Mouse (Mus musculus) midbrain, embryonic 16.5 days (tissue): ENCODE measurements at regions not wholly inside any gene's neighbourhood (a gene's known extent, or its start where the extent isn't known, plus 50 kb on each side); places are given as distances from the start of the nearest gene placed in this dataset.

Experiments used
- ATAC-seq: fragments of 200-750 bp; cut with Nextera tagmentation; 2 replicates; pipeline ENCODE4 v1.8.0; 2017; ENCODE audit warnings: moderate TSS enrichment
- H3K27ac ChIP-seq: fragments of 300-500 bp; sonication (generic); 2 replicates; pipeline ENCODE4 v1.5.1; 2014; ENCODE audit warnings: mild to moderate bottlenecking, low read length, mixed read lengths
- H3K27me3 ChIP-seq: fragments of 300-500 bp; sonication (generic); 2 replicates; pipeline ENCODE4 v1.6.1; 2014; ENCODE audit warnings: low read depth, low read length, mixed read lengths; ENCODE audit not compliant: control insufficient read depth, insufficient read depth
- H3K36me3 ChIP-seq: fragments of 300-500 bp; sonication (generic); 2 replicates; pipeline ENCODE4 v1.6.1; 2014; ENCODE audit warnings: mild to moderate bottlenecking, low read length, moderate library complexity, mixed read lengths; ENCODE audit not compliant: control insufficient read depth, insufficient read depth
- H3K4me1 ChIP-seq: fragments of 300-500 bp; sonication (generic); 2 replicates; pipeline ENCODE4 v1.6.1; 2014; ENCODE audit warnings: mild to moderate bottlenecking, low read length, mixed read lengths; ENCODE audit not compliant: control insufficient read depth, insufficient read depth
- H3K4me2 ChIP-seq: fragments of 300-500 bp; sonication (generic); 2 replicates; pipeline ENCODE4 v1.6.1; 2014; ENCODE audit warnings: mild to moderate bottlenecking, low read length, mixed read lengths
- H3K4me3 ChIP-seq: fragments of 300-500 bp; sonication (generic); 2 replicates; pipeline ENCODE4 v1.5.1; 2014; ENCODE audit warnings: low read depth, mild to moderate bottlenecking, low read length, moderate library complexity, mixed read lengths
- H3K9ac ChIP-seq: fragments of 300-500 bp; sonication (generic); 2 replicates; pipeline ENCODE4 v1.6.1; 2014; ENCODE audit warnings: low read depth, low read length, mixed read lengths
- H3K9me3 ChIP-seq: fragments of 300-500 bp; sonication (generic); replicated peaks from 2 replicates; pipeline ENCODE4 v1.6.1; 2014; ENCODE audit warnings: mild to moderate bottlenecking, low read length, mixed read lengths; ENCODE audit not compliant: control insufficient read depth, poor library complexity, severe bottlenecking
- WGBS: fragments of 180-500 bp; shearing (Covaris S2); extraction: QIAGEN DNeasy Blood & Tissue Kit; methylation state at CpG from one replicate; pipeline ENCODE4 v1.1.7; 2014; 5-methylcytosine and 5-hydroxymethylcytosine counted together

- no peaks in the 10 kb centered on the region for H3K36me3 ChIP-seq
- H3K27me3 ChIP-seq = no peaks in the 10 kb centered on the region
- no peak overlapping the region for H3K4me2 ChIP-seq
- no peak overlapping the region for H3K27ac ChIP-seq
- no peak overlapping the region for H3K9ac ChIP-seq
- ATAC-seq = no peak
- H3K4me1 ChIP-seq = no peaks in the 10 kb centered on the region
- 66% methylated on average over 3 of the region's 3 CpGs for WGBS
- H3K9me3 ChIP-seq = no peaks in the 10 kb centered on the region
- H3K4me3 ChIP-seq = no peak overlapping the region
Observed at GRCm38 (mm10) chr2:159334711-159335110, 540.1 kb downstream of the Dhx35 start.

- Histone ChIP-seq H3K27me3 (no peaks in the 10 kb centered on the region), H3K4me2 (no peak overlapping the region), H3K9me3 (no peaks in the 10 kb centered on the region), H3K27ac (no peak overlapping the region), H3K4me3 (no peak overlapping the region), H3K9ac (no peak overlapping the region), H3K36me3 (no peaks in the 10 kb centered on the region), H3K4me1 (no peaks in the 10 kb centered on the region)
- no peak for ATAC-seq
- WGBS = 75% methylated on average over 2 of the region's 2 CpGs
Observed at GRCm38 (mm10) chr2:159336646-159337045, 542.0 kb downstream of the Dhx35 start.

- Histone ChIP-seq H3K27ac (no peak overlapping the region), H3K9ac (no peak overlapping the region), H3K27me3 (no peaks in the 10 kb centered on the region), H3K36me3 (no peaks in the 10 kb centered on the region), H3K4me3 (no peak overlapping the region), H3K4me1 (no peaks in the 10 kb centered on the region), H3K4me2 (no peak overlapping the region), H3K9me3 (no peaks in the 10 kb centered on the region)
- no peak for ATAC-seq
- 78% methylated on average over 5 of the region's 5 CpGs for WGBS
Observed at GRCm38 (mm10) chr2:159343624-159344560, 549.3 kb downstream of the Dhx35 start.

- H3K27me3 ChIP-seq = no peaks in the 10 kb centered on the region
- ATAC-seq = no peak
- no peak overlapping the region for H3K4me2 ChIP-seq
- no peak overlapping the region for H3K9ac ChIP-seq
- H3K27ac ChIP-seq = no peak overlapping the region
- H3K4me3 ChIP-seq = no peak overlapping the region
- 96% methylated on average over 2 of the region's 2 CpGs for WGBS
- H3K36me3 ChIP-seq = no peaks in the 10 kb centered on the region
- H3K9me3 ChIP-seq = no peaks in the 10 kb centered on the region
- no peaks in the 10 kb centered on the region for H3K4me1 ChIP-seq
Observed at GRCm38 (mm10) chr2:159354247-159354646, 559.6 kb downstream of the Dhx35 start.

- 57% methylated on average over 5 of the region's 5 CpGs for WGBS
- Histone ChIP-seq H3K4me3 (no peak overlapping the region), H3K4me2 (no peak overlapping the region), H3K9me3 (no peaks in the 10 kb centered on the region), H3K27ac (no peak overlapping the region), H3K36me3 (no peaks in the 10 kb centered on the region), H3K9ac (no peak overlapping the region), H3K4me1 (no peaks in the 10 kb centered on the region), H3K27me3 (no peaks in the 10 kb centered on the region)
- no peak for ATAC-seq
Observed at GRCm38 (mm10) chr2:159356503-159356902, 561.9 kb downstream of the Dhx35 start.

GRCm38 (mm10) chr2:159361371-159361770, 566.8 kb downstream of the Dhx35 start:
- Histone ChIP-seq H3K27ac (no peak overlapping the region), H3K36me3 (no peaks in the 10 kb centered on the region), H3K4me3 (no peak overlapping the region), H3K9me3 (no peaks in the 10 kb centered on the region), H3K27me3 (no peaks in the 10 kb centered on the region), H3K4me2 (no peak overlapping the region), H3K4me1 (no peaks in the 10 kb centered on the region), H3K9ac (no peak overlapping the region)
- ATAC-seq = no peak
- WGBS = 82% methylated on average over 3 of the region's 3 CpGs

GRCm38 (mm10) chr2:159392865-159393264, 598.3 kb downstream of the Dhx35 start:
- Histone ChIP-seq H3K4me2 (no peak overlapping the region), H3K27me3 (no peaks in the 10 kb centered on the region), H3K4me1 (no peaks in the 10 kb centered on the region), H3K36me3 (no peaks in the 10 kb centered on the region), H3K9me3 (no peaks in the 10 kb centered on the region), H3K27ac (no peak overlapping the region), H3K9ac (no peak overlapping the region), H3K4me3 (no peak overlapping the region)
- no peak for ATAC-seq
- 66% methylated on average over 10 of the region's 10 CpGs for WGBS

GRCm38 (mm10) chr2:159401421-159402100, 607.0 kb downstream of the Dhx35 start:
- Histone ChIP-seq H3K36me3 (no peaks in the 10 kb centered on the region), H3K27me3 (no peaks in the 10 kb centered on the region), H3K4me1 (no peaks in the 10 kb centered on the region), H3K4me2 (no peak overlapping the region), H3K27ac (no peak overlapping the region), H3K9ac (no peak overlapping the region), H3K4me3 (no peak overlapping the region), H3K9me3 (no peaks in the 10 kb centered on the region)
- 72% methylated on average over 9 of the region's 9 CpGs for WGBS
- no peak for ATAC-seq

GRCm38 (mm10) chr2:159404940-159405339, 610.3 kb downstream of the Dhx35 start:
- no peaks in the 10 kb centered on the region for H3K4me1 ChIP-seq
- H3K27ac ChIP-seq = no peak overlapping the region
- H3K4me2 ChIP-seq = no peak overlapping the region
- no peaks in the 10 kb centered on the region for H3K36me3 ChIP-seq
- no peak for ATAC-seq
- 69% methylated on average over 1 of the region's 1 CpGs for WGBS
- H3K4me3 ChIP-seq = no peak overlapping the region
- H3K9me3 ChIP-seq = no peaks in the 10 kb centered on the region; the same call in 1 of the 2 replicates
- H3K9ac ChIP-seq = no peak overlapping the region
- H3K27me3 ChIP-seq = no peaks in the 10 kb centered on the region
